Mouse (Mus musculus) hindbrain, embryonic 11.5 days (tissue): ENCODE results near the gene Yap1. TPM values are rescaled to one million over a fixed set of nuclear protein-coding genes. Genes with fewer than 3 reads are reported as not detected.
"Not testable (repeated sequence)": the region's sequence is repeated elsewhere in the genome, so short reads cannot be mapped to it uniquely, and the experiment has no call there.

Experiments used
- ATAC-seq: fragments of 200-750 bp; cut with Nextera tagmentation; 2 replicates; pipeline ENCODE4 v1.8.0; 2017; ENCODE audit warnings: mild to moderate bottlenecking, moderate TSS enrichment, moderate library complexity; ENCODE audit not compliant: low FRiP score
- DNase-seq: peaks from one replicate; pipeline ENCODE4 v3.0.0-alpha.2; 2015; ENCODE audit warnings: low spot score
- H3K27ac ChIP-seq: fragments of 300-500 bp; sonication (generic); 2 replicates; pipeline ENCODE4 v1.5.1; 2014; ENCODE audit warnings: mild to moderate bottlenecking, low read depth, low read length
- H3K27me3 ChIP-seq: fragments of 300-500 bp; sonication (generic); 2 replicates; pipeline ENCODE4 v1.6.1; 2014; ENCODE audit warnings: mild to moderate bottlenecking, low read length, moderate library complexity, mixed read lengths; ENCODE audit not compliant: control insufficient read depth, insufficient read depth
- H3K36me3 ChIP-seq: fragments of 300-500 bp; sonication (generic); 2 replicates; pipeline ENCODE4 v1.6.1; 2014; ENCODE audit warnings: mild to moderate bottlenecking, low read length, moderate library complexity, mixed read lengths; ENCODE audit not compliant: control insufficient read depth, insufficient read depth
- H3K4me1 ChIP-seq: fragments of 300-500 bp; sonication (generic); replicated peaks from 2 replicates; pipeline ENCODE4 v1.6.1; 2014; ENCODE audit warnings: low read length, mixed read lengths; ENCODE audit not compliant: control insufficient read depth, insufficient read depth
- H3K4me2 ChIP-seq: fragments of 300-500 bp; sonication (generic); replicated peaks from 2 replicates; pipeline ENCODE4 v1.6.1; 2014; ENCODE audit warnings: mild to moderate bottlenecking, low read depth, low read length
- H3K4me3 ChIP-seq: fragments of 300-500 bp; sonication (generic); 2 replicates; pipeline ENCODE4 v1.5.1; 2014; ENCODE audit warnings: low read depth, low read length
- H3K9ac ChIP-seq: fragments of 300-500 bp; sonication (generic); 2 replicates; pipeline ENCODE4 v1.6.1; 2014; ENCODE audit warnings: low read depth, low read length
- H3K9me3 ChIP-seq: fragments of 300-500 bp; sonication (generic); 2 replicates; pipeline ENCODE4 v1.6.1; 2016; ENCODE audit warnings: low read length; ENCODE audit not compliant: control insufficient read depth
- WGBS: fragments of 180-500 bp; shearing (Covaris S2); extraction: QIAGEN DNeasy Blood & Tissue Kit; methylation state at CpG from one replicate; pipeline ENCODE4 v1.1.7; 2014; 5-methylcytosine and 5-hydroxymethylcytosine counted together
- polyA plus RNA-seq: library from polyadenylated mRNA; unstranded; fragments of >200 nt; fragmentation: Nextera tagmentation; extraction: Ambion mirVana; gene quantifications from 2 replicates; pipeline ENCODE4 v1.2.1, GENCODE M21; 2014

Gene Yap1
- polyA plus RNA-seq, 1 experiment from 2014 or later: 28.5 TPM

- Histone ChIP-seq H3K27me3 (no peaks in the 10 kb centered on the region), H3K4me2 (no peak overlapping the region), H3K9me3 (no peaks in the 10 kb centered on the region), H3K4me3 (no peak overlapping the region), H3K9ac (no peak overlapping the region), H3K4me1 (no peaks in the 10 kb centered on the region), H3K27ac (no peak overlapping the region), H3K36me3 (no peaks in the 10 kb centered on the region)
- WGBS: 1% methylated on average over 3 of the region's 3 CpGs
- ATAC-seq: peak; percentile 76
- DNase-seq: peak; percentile 72
Observed at GRCm38 (mm10) chr9:7897502-7897901, 106.9 kb downstream of the Yap1 start.

GRCm38 (mm10) chr9:7891796-7892195 is 112.6 kb downstream of the Yap1 start:
- not testable (repeated sequence) for H3K4me3 ChIP-seq, H3K27me3 ChIP-seq, H3K4me2 ChIP-seq, H3K9ac ChIP-seq, H3K36me3 ChIP-seq, ATAC-seq, H3K9me3 ChIP-seq, DNase-seq, H3K4me1 ChIP-seq, H3K27ac ChIP-seq
- 97% methylated on average over 1 of the region's 1 CpGs for WGBS

GRCm38 (mm10) chr9:7891177-7891576 is 113.2 kb downstream of the Yap1 start:
- H3K4me3 ChIP-seq: no peak overlapping the region
- 77% methylated on average over 1 of the region's 1 CpGs for WGBS
- DNase-seq (no peak), ATAC-seq (no peak)
- H3K27ac ChIP-seq: no peak overlapping the region
- no peak overlapping the region for H3K4me2 ChIP-seq
- no peaks in the 10 kb centered on the region for H3K36me3 ChIP-seq
- H3K9ac ChIP-seq: no peak overlapping the region
- no peaks in the 10 kb centered on the region for H3K9me3 ChIP-seq
- no peaks in the 10 kb centered on the region for H3K27me3 ChIP-seq
- H3K4me1 ChIP-seq: no peaks in the 10 kb centered on the region

GRCm38 (mm10) chr9:7884346-7884745 is 120.0 kb downstream of the Yap1 start:
- Histone ChIP-seq H3K4me2 (no peak overlapping the region), H3K4me3 (no peak overlapping the region), H3K4me1 (no peaks in the 10 kb centered on the region), H3K9me3 (no peaks in the 10 kb centered on the region), H3K27ac (no peak overlapping the region), H3K9ac (no peak overlapping the region), H3K36me3 (no peaks in the 10 kb centered on the region), H3K27me3 (no peaks in the 10 kb centered on the region)
- no peak for ATAC-seq
- WGBS: 99% methylated on average over 3 of the region's 3 CpGs
- no peak for DNase-seq

- H3K4me3 ChIP-seq: no peak overlapping the region
- WGBS: 96% methylated on average over 1 of the region's 1 CpGs
Observed at GRCm38 (mm10) chr9:7882304-7882865, 122.0 kb downstream of the Yap1 start.

More at GRCm38 (mm10) chr9:7882304-7882865, 122.0 kb downstream of the Yap1 start:
- Histone ChIP-seq H3K4me2 (no peak overlapping the region), H3K27ac (no peak overlapping the region), H3K9ac (no peak overlapping the region), H3K36me3 (no peaks in the 10 kb centered on the region), H3K4me1 (no peaks in the 10 kb centered on the region), H3K9me3 (no peaks in the 10 kb centered on the region), H3K27me3 (no peaks in the 10 kb centered on the region)
- no peak for ATAC-seq
- DNase-seq: no peak

Other genes starting within 250 kb of the Yap1 start
- gene Tmem123, start 240.6 kb downstream of the Yap1 start, polyA plus RNA-seq: 133 and 135 TPM in 2 replicates
- 45.3 and 51.7 TPM in 2 replicates for gene Birc2, start 167.5 kb downstream of the Yap1 start, polyA plus RNA-seq
- gene Birc3, start 131.4 kb downstream of the Yap1 start, polyA plus RNA-seq: 3.5 and 3.7 TPM in 2 replicates
- 18.1 and 19.7 TPM in 2 replicates for gene Cfap300, start 38.2 kb upstream of the Yap1 start, polyA plus RNA-seq
- gene Cep126, start 129.7 kb upstream of the Yap1 start, polyA plus RNA-seq: 5.8 and 6.6 TPM in 2 replicates